Mouse (Mus musculus) erythroblast, embryonic 14.5 days (primary cell): Measurements from ENCODE around the gene Fstl4.

ENCODE experiments used
- GATA1 ChIP-seq: IDR thresholded peaks from 2 replicates; pipeline ENCODE4 v1.6.1; 2012; ENCODE audit warnings: low read length, inconsistent platforms, mixed read lengths
- TAL1 ChIP-seq: IDR thresholded peaks from 3 replicates; pipeline ENCODE4 v1.6.1; 2012; ENCODE audit warnings: low read length, inconsistent platforms, mixed read lengths

DNA sequence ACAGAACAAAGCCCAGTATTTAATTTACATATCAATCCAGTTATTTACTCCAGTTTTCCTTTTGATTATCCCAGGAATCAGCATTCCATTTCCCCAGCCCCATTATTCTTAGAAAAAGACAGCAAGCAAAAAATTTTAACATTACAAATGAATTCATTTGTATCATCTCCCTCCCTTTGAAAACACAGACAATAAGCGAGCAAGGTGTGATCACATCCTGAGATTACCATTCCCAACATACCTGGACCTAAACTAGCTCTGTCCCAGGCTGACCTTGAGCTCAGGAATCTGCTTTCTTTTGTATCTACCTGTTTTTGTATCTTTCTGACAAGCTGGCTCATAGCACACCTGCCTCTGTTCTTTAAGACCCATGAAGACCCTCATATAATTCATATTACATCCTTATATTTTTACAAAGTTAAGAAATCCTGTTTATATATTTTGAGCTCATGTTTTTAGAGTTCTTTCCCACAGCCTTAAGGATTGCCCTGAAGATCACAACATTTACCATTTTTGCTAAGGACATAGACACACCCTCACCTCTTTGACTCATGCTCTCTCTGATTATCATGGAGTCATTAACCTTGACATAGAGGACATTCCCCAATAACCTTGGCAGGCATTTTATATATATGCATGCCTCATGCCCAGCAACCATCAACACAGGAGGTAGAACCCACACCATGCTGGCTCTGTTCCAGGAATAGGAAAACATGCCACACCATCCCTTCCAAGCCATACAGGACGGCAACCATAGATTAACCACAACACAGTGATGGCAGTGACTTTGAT, 438.2 kb downstream of the Fstl4 start:
- TF ChIP-seq GATA1 (no peak), TAL1 (no peak)
